In genomic region chr5:104446156-104446555, GRCm38 (mm10) we compare ENCODE assay signal across 8 mouse cellular contexts. TPM values are rescaled to one million over a fixed set of nuclear protein-coding genes. Genes with fewer than 3 reads are reported as not detected.
A peak's percentile ranks its signal among the peaks of the same experiment; 100 is the strongest.
DNase-seq lines count a peak whose midpoint lies in the region; ATAC-seq and TF ChIP-seq lines count a peak whose summit lies in the region.

No protein-coding gene starts in this region.

- peak; percentile 73 for TF ChIP-seq CTCF in cerebellum, adult 2 months (IDR thresholded peaks at IDR 0.05; ENCODE audit: borderline replicate concordance, insufficient read depth, low read depth, low read length)

- peak; percentile 36 for DNase-seq in hindbrain, embryonic 10.5 days (ENCODE audit: low spot score)
- DNase-seq in cerebellum, adult 2 months: peak; percentile 66 to 76
- peak; percentile 74 to 85 for DNase-seq in frontal cortex, adult 2 months (ENCODE audit: extremely low spot score in 1 of 2, low spot score in 1 of 2)
- peak; percentile 76 to 88 for DNase-seq in left cerebral cortex, postnatal 14 days (ENCODE audit: low spot score in 2 of 2)

- WGBS in hindbrain, embryonic 10.5 days: 14% methylated on average over 3 of the region's 3 CpGs
- 16% methylated on average over 3 of the region's 3 CpGs for WGBS in hindbrain, embryonic 12.5 days
- 0% methylated on average over 3 of the region's 3 CpGs for WGBS in cerebellum, adult 2 months
- WGBS in intestine, embryonic 16.5 days: 20% methylated on average over 3 of the region's 3 CpGs
- WGBS in midbrain, embryonic 13.5 days: 17% methylated on average over 3 of the region's 3 CpGs
- WGBS in stomach, embryonic 16.5 days: 12% methylated on average over 3 of the region's 3 CpGs

- H3K36me3 ChIP-seq in hindbrain, embryonic 10.5 days: no peaks in the 10 kb centered on the region
- H3K36me3 ChIP-seq in hindbrain, embryonic 12.5 days: no peaks in the 10 kb centered on the region
- H3K36me3 ChIP-seq in intestine, embryonic 16.5 days (ENCODE audit: control insufficient read depth, insufficient read depth, low read length): no peaks in the 10 kb centered on the region
- no peaks in the 10 kb centered on the region for H3K36me3 ChIP-seq in midbrain, embryonic 13.5 days
- H3K36me3 ChIP-seq in stomach, embryonic 16.5 days (ENCODE audit: control insufficient read depth, insufficient read depth, low read length): no peaks in the 10 kb centered on the region

- no peak overlapping the region for H3K4me3 ChIP-seq in hindbrain, embryonic 10.5 days
- no peak overlapping the region for H3K4me3 ChIP-seq in hindbrain, embryonic 12.5 days
- no peak overlapping the region for H3K4me3 ChIP-seq in cerebellum, adult 2 months (replicated peaks; ENCODE audit: insufficient read depth, low read depth, low read length)
- H3K4me3 ChIP-seq in intestine, embryonic 16.5 days (ENCODE audit: low read length): no peak overlapping the region
- no peak overlapping the region for H3K4me3 ChIP-seq in midbrain, embryonic 13.5 days (replicated peaks)
- H3K4me3 ChIP-seq in stomach, embryonic 16.5 days (replicated peaks; ENCODE audit: low read length): no peak overlapping the region

- no peak overlapping the region; the same call in 1 of the 2 replicates for H3K27ac ChIP-seq in hindbrain, embryonic 10.5 days
- H3K27ac ChIP-seq in hindbrain, embryonic 12.5 days: no peak overlapping the region
- H3K27ac ChIP-seq in cerebellum, adult 2 months (ENCODE audit: insufficient read depth, low read length): no peak overlapping the region
- H3K27ac ChIP-seq in intestine, embryonic 16.5 days (ENCODE audit: low read length): no peak overlapping the region
- H3K27ac ChIP-seq in midbrain, embryonic 13.5 days: no peak overlapping the region
- H3K27ac ChIP-seq in stomach, embryonic 16.5 days (ENCODE audit: low read length): no peak overlapping the region

- no peak overlapping the region for H3K9ac ChIP-seq in hindbrain, embryonic 12.5 days
- H3K9ac ChIP-seq in intestine, embryonic 16.5 days (ENCODE audit: low read depth, low read length): no peak overlapping the region
- H3K9ac ChIP-seq in midbrain, embryonic 13.5 days (replicated peaks): no peak overlapping the region
- no peak overlapping the region for H3K9ac ChIP-seq in stomach, embryonic 16.5 days (ENCODE audit: low read length)

- 0 out of 2 replicates have a peak, but pooled peaks cover 3% of the 10 kb centered on the region for H3K4me1 ChIP-seq in hindbrain, embryonic 10.5 days (replicated peaks)
- no peaks in the 10 kb centered on the region for H3K4me1 ChIP-seq in hindbrain, embryonic 12.5 days
- no peaks in the 10 kb centered on the region for H3K4me1 ChIP-seq in cerebellum, adult 2 months (ENCODE audit: control insufficient read depth, insufficient read depth, low read length)
- no peaks in the 10 kb centered on the region for H3K4me1 ChIP-seq in intestine, embryonic 16.5 days (ENCODE audit: control insufficient read depth, insufficient read depth, low read length)
- H3K4me1 ChIP-seq in midbrain, embryonic 13.5 days (replicated peaks): no peaks in the 10 kb centered on the region; the same call in 1 of the 2 replicates
- no peaks in the 10 kb centered on the region for H3K4me1 ChIP-seq in stomach, embryonic 16.5 days (ENCODE audit: control insufficient read depth, insufficient read depth, low read length)

- no peak for TF ChIP-seq POLR2A in cerebellum, adult 2 months (IDR thresholded peaks at IDR 0.05; ENCODE audit: borderline replicate concordance, insufficient read depth, low read length)

- H3K27me3 ChIP-seq in hindbrain, embryonic 10.5 days (ENCODE audit: insufficient read depth, poor library complexity, severe bottlenecking): peaks cover 4% of the 10 kb centered on the region; the same call in 1 of the 2 replicates
- no peaks in the 10 kb centered on the region; the same call in 1 of the 2 replicates for H3K27me3 ChIP-seq in hindbrain, embryonic 12.5 days
- H3K27me3 ChIP-seq in cerebellum, adult 2 months (ENCODE audit: control insufficient read depth, insufficient read depth, low read length): no peaks in the 10 kb centered on the region
- H3K27me3 ChIP-seq in intestine, embryonic 16.5 days (replicated peaks; ENCODE audit: control insufficient read depth, insufficient read depth, low read length): no peaks in the 10 kb centered on the region
- H3K27me3 ChIP-seq in midbrain, embryonic 13.5 days: no peaks in the 10 kb centered on the region
- no peaks in the 10 kb centered on the region for H3K27me3 ChIP-seq in stomach, embryonic 16.5 days (ENCODE audit: control insufficient read depth, insufficient read depth, low read length)

- intact Hi-C loops in left cerebral cortex, postnatal 14 days (cut with DNase I): loop anchor here (5.0 kb wide), 2 partner anchors 104 to 229 kb away; no protein-coding TSS in a partner anchor

- ATAC-seq in hindbrain, embryonic 12.5 days (ENCODE audit: low FRiP score): no peak
- ATAC-seq in intestine, embryonic 16.5 days: peak; percentile 67
- peak; percentile 72 for ATAC-seq in midbrain, embryonic 13.5 days
- peak; percentile 73; the same call in 1 of the 2 replicates for ATAC-seq in stomach, embryonic 16.5 days (ENCODE audit: insufficient read depth, low FRiP score)

- H3K9me3 ChIP-seq in hindbrain, embryonic 10.5 days: no peaks in the 10 kb centered on the region
- H3K9me3 ChIP-seq in hindbrain, embryonic 12.5 days (replicated peaks): no peaks in the 10 kb centered on the region
- H3K9me3 ChIP-seq in intestine, embryonic 16.5 days (ENCODE audit: control insufficient read depth, low read length): no peaks in the 10 kb centered on the region
- no peaks in the 10 kb centered on the region for H3K9me3 ChIP-seq in midbrain, embryonic 13.5 days
- no peaks in the 10 kb centered on the region for H3K9me3 ChIP-seq in stomach, embryonic 16.5 days (replicated peaks; ENCODE audit: control insufficient read depth, low read length)

- no peak overlapping the region for H3K4me2 ChIP-seq in hindbrain, embryonic 12.5 days (replicated peaks)
- H3K4me2 ChIP-seq in intestine, embryonic 16.5 days (ENCODE audit: low read depth, low read length): no peak overlapping the region
- H3K4me2 ChIP-seq in midbrain, embryonic 13.5 days (replicated peaks): no peak overlapping the region
- no peak overlapping the region for H3K4me2 ChIP-seq in stomach, embryonic 16.5 days (ENCODE audit: low read depth, low read length)

RNA-seq across cellular contexts. Expression of gene Spp1, which starts 11.2 kb away (rescaled TPM):
- 11.4 and 15.7 TPM in 2 replicates for polyA plus RNA-seq in hindbrain, embryonic 10.5 days (2016; fragmentation: Nextera tagmentation; extraction: Ambion mirVana)
- polyA plus RNA-seq in hindbrain, embryonic 12.5 days (2016; fragmentation: Nextera tagmentation; extraction: Ambion mirVana): 34.9 and 36.0 TPM in 2 replicates
- polyA plus RNA-seq in cerebellum, adult 2 months (2012; rRNA removed): 121 and 154 TPM in 2 replicates
- 44.8 and 46.2 TPM in 2 replicates for polyA plus RNA-seq in frontal cortex, adult 2 months (2012; rRNA removed)
- 42.5 and 46.6 TPM in 2 replicates for polyA plus RNA-seq in intestine, embryonic 16.5 days (2015; fragmentation: Nextera tagmentation; extraction: Ambion mirVana)
- total RNA-seq in left cerebral cortex, postnatal 14 days (2021): 1 to 10 TPM; 7.5 TPM
- 6.1 and 6.4 TPM in 2 replicates for polyA plus RNA-seq in midbrain, embryonic 13.5 days (2015; fragmentation: Nextera tagmentation; extraction: Ambion mirVana)
- 126 and 136 TPM in 2 replicates for polyA plus RNA-seq in stomach, embryonic 16.5 days (2015; fragmentation: Nextera tagmentation; extraction: Ambion mirVana)

RNA-seq across cellular contexts. Expression of gene Pkd2, which starts 13.1 kb away (rescaled TPM):
- 7.7 and 8.0 TPM in 2 replicates for polyA plus RNA-seq in hindbrain, embryonic 10.5 days (2016; fragmentation: Nextera tagmentation; extraction: Ambion mirVana)
- 21.8 and 24.1 TPM in 2 replicates for polyA plus RNA-seq in hindbrain, embryonic 12.5 days (2016; fragmentation: Nextera tagmentation; extraction: Ambion mirVana)
- 34.8 and 37.1 TPM in 2 replicates for polyA plus RNA-seq in cerebellum, adult 2 months (2012; rRNA removed)
- polyA plus RNA-seq in frontal cortex, adult 2 months (2012; rRNA removed): 35.3 and 39.6 TPM in 2 replicates
- polyA plus RNA-seq in intestine, embryonic 16.5 days (2015; fragmentation: Nextera tagmentation; extraction: Ambion mirVana): 6.4 and 6.6 TPM in 2 replicates
- 10 to 100 TPM; 25.2 to 26.7 TPM for total RNA-seq in left cerebral cortex, postnatal 14 days (2021)
- 7.5 and 8.4 TPM in 2 replicates for polyA plus RNA-seq in midbrain, embryonic 13.5 days (2015; fragmentation: Nextera tagmentation; extraction: Ambion mirVana)
- 11.6 and 11.7 TPM in 2 replicates for polyA plus RNA-seq in stomach, embryonic 16.5 days (2015; fragmentation: Nextera tagmentation; extraction: Ambion mirVana)
